Mouse (Mus musculus) layer of hippocampus, adult 2 months (tissue): ENCODE results near the gene Elp4. TPM values are rescaled to one million over a fixed set of nuclear protein-coding genes. Genes with fewer than 3 reads are reported as not detected.

Experiments used
- DNase-seq, 2 experiments: peaks; one replicate each; pipeline ENCODE4 v3.0.0; 2022; ENCODE audit warnings: low spot score in 2 of 2
- H3K27ac ChIP-seq: fragments of 200-600 bp; 2 replicates; pipeline ENCODE4 v1.8.1; 2022
- H3K4me3 ChIP-seq: fragments of 200-600 bp; 2 replicates; pipeline ENCODE4 v1.8.1; 2022; ENCODE audit warnings: mild to moderate bottlenecking
- CTCF ChIP-seq: fragments of 200-600 bp; conservative IDR thresholded peaks from 2 replicates; pipeline ENCODE4 v1.8.1; 2022; ENCODE audit warnings: antibody characterized with exemption, mild to moderate bottlenecking, moderate library complexity
- total RNA-seq, 2 experiments: library from RNA; stranded (reverse); gene quantifications; 2 replicates each; pipeline ENCODE4 v1.2.3; 2021

The Elp4 gene
- total RNA-seq, 2 experiments from 2014 or later: 16.5 to 18.9 TPM

- TF ChIP-seq CTCF: no peak
- peak overlapping the region; percentile 36; the same call in 1 of the 2 replicates for H3K27ac ChIP-seq
- DNase-seq: peak; percentile 24 to 63
- no peak overlapping the region for H3K4me3 ChIP-seq
Observed at GRCm38 (mm10) chr2:105854740-105855139, 49.6 kb downstream of the Elp4 start.

GRCm38 (mm10) chr2:105852971-105853370, 51.4 kb downstream of the Elp4 start:
- TF ChIP-seq CTCF: no peak
- no peak for DNase-seq
- no peak overlapping the region for H3K27ac ChIP-seq
- no peak overlapping the region for H3K4me3 ChIP-seq

GRCm38 (mm10) chr2:105851714-105852293, 52.6 kb downstream of the Elp4 start:
- no peak for TF ChIP-seq CTCF
- no peak overlapping the region for H3K4me3 ChIP-seq
- DNase-seq: no peak
- no peak overlapping the region for H3K27ac ChIP-seq

- DNase-seq: no peak
Observed at GRCm38 (mm10) chr2:105843151-105843550, 61.2 kb downstream of the Elp4 start.

GRCm38 (mm10) chr2:105817965-105818364, 86.4 kb downstream of the Elp4 start:
- TF ChIP-seq CTCF: no peak

More at GRCm38 (mm10) chr2:105843151-105843550, 61.2 kb downstream of the Elp4 start:
- TF ChIP-seq CTCF: no peak
- Histone ChIP-seq H3K27ac (no peak overlapping the region), H3K4me3 (no peak overlapping the region)

GRCm38 (mm10) chr2:105815170-105815569, 89.2 kb downstream of the Elp4 start:
- Histone ChIP-seq H3K27ac (no peak overlapping the region), H3K4me3 (no peak overlapping the region)
- no peak for TF ChIP-seq CTCF
- no peak for DNase-seq

More at GRCm38 (mm10) chr2:105817965-105818364, 86.4 kb downstream of the Elp4 start:
- DNase-seq: no peak
- Histone ChIP-seq H3K27ac (no peak overlapping the region), H3K4me3 (no peak overlapping the region)

- DNase-seq: no peak
- Histone ChIP-seq H3K27ac (no peak overlapping the region), H3K4me3 (no peak overlapping the region)
- TF ChIP-seq CTCF: no peak
Observed at GRCm38 (mm10) chr2:105813041-105813440, 91.3 kb downstream of the Elp4 start.

GRCm38 (mm10) chr2:105810286-105810685, 94.1 kb downstream of the Elp4 start:
- DNase-seq: no peak
- no peak for TF ChIP-seq CTCF
- Histone ChIP-seq H3K4me3 (no peak overlapping the region), H3K27ac (no peak overlapping the region)

- no peak for DNase-seq
- no peak overlapping the region for H3K4me3 ChIP-seq
- no peak for TF ChIP-seq CTCF
Observed at GRCm38 (mm10) chr2:105806571-105806970, 97.8 kb downstream of the Elp4 start.

GRCm38 (mm10) chr2:105806047-105806446, 98.3 kb downstream of the Elp4 start:
- no peak for DNase-seq
- Histone ChIP-seq H3K27ac (no peak overlapping the region), H3K4me3 (no peak overlapping the region)
- TF ChIP-seq CTCF: no peak

More at GRCm38 (mm10) chr2:105806571-105806970, 97.8 kb downstream of the Elp4 start:
- H3K27ac ChIP-seq: no peak overlapping the region

GRCm38 (mm10) chr2:105805210-105805609, 99.2 kb downstream of the Elp4 start:
- Histone ChIP-seq H3K4me3 (no peak overlapping the region), H3K27ac (no peak overlapping the region)
- TF ChIP-seq CTCF: no peak
- no peak for DNase-seq

- DNase-seq: no peak
- H3K27ac ChIP-seq: no peak overlapping the region
- TF ChIP-seq CTCF: no peak
- no peak overlapping the region for H3K4me3 ChIP-seq
Observed at GRCm38 (mm10) chr2:105804506-105804905, 99.9 kb downstream of the Elp4 start.

- H3K4me3 ChIP-seq: no peak overlapping the region
- DNase-seq: no peak
- no peak for TF ChIP-seq CTCF
- H3K27ac ChIP-seq: no peak overlapping the region
Observed at GRCm38 (mm10) chr2:105803427-105803826, 100.9 kb downstream of the Elp4 start.

- Histone ChIP-seq H3K4me3 (no peak overlapping the region), H3K27ac (no peak overlapping the region)
- no peak for TF ChIP-seq CTCF
- no peak for DNase-seq
Observed at GRCm38 (mm10) chr2:105802902-105803301, 101.5 kb downstream of the Elp4 start.
